Comparison of ENCODE assay signal across 21 mouse cellular contexts in genomic region chr15:84096051-84096450, GRCm38 (mm10). TPM values are rescaled to one million over a fixed set of nuclear protein-coding genes. Genes with fewer than 3 reads are reported as not detected.
DNase-seq lines count a peak whose midpoint lies in the region; ATAC-seq lines count a peak whose summit lies in the region.
"Had no signal": no experiment of that assay in that cellular context is flagged by ENCODE, and none has a peak within 500 bp of the region (broad histone marks: within the 10 kb centered on the region; RNA-seq: fewer than 3 reads in every experiment).

No protein-coding gene starts in this region.

- no peaks in the 10 kb centered on the region for H3K9me3 ChIP-seq in forebrain, embryonic 15.5 days
- no peaks in the 10 kb centered on the region for H3K9me3 ChIP-seq in forebrain, embryonic 10.5 days
- H3K9me3 ChIP-seq: embryonic facial prominence, embryonic 12.5 days; limb, embryonic 15.5 days; neural tube, embryonic 13.5 days had no signal

- no peak for DNase-seq in forebrain, embryonic 10.5 days (ENCODE audit: extremely low spot score, low spot score)
- DNase-seq in left cerebral cortex, postnatal 4 days, result peak; percentile 90
- DNase-seq in left cerebral cortex, adult 11 months (ENCODE audit: low spot score), result no peak
- peak; percentile 94 to 95 for DNase-seq in cerebellum, postnatal 10 days
- peak; percentile 61 for DNase-seq in gastrocnemius, postnatal 25 days
- no peak for DNase-seq in retina, postnatal 1 day
- DNase-seq: adrenal gland, adult 2 months; heart, postnatal 36 days; kidney, adult 11 months; kidney, postnatal 25 days; layer of hippocampus, postnatal 36 days; lung, adult 2 months had no signal

- H3K36me3 ChIP-seq in forebrain, embryonic 15.5 days, result no peaks in the 10 kb centered on the region
- H3K36me3 ChIP-seq in forebrain, embryonic 10.5 days (replicated peaks), result no peaks in the 10 kb centered on the region
- H3K36me3 ChIP-seq: embryonic facial prominence, embryonic 12.5 days; limb, embryonic 15.5 days; neural tube, embryonic 13.5 days had no signal

- H3K27ac ChIP-seq in forebrain, embryonic 15.5 days (replicated peaks), result peak overlapping the region; percentile 68; the same call in 1 of the 2 replicates
- no peak overlapping the region for H3K27ac ChIP-seq in forebrain, embryonic 10.5 days
- H3K27ac ChIP-seq: embryonic facial prominence, embryonic 12.5 days; limb, embryonic 15.5 days; neural tube, embryonic 13.5 days; stomach, postnatal 0 days had no signal

- no peaks in the 10 kb centered on the region for H3K27me3 ChIP-seq in forebrain, embryonic 15.5 days
- no peaks in the 10 kb centered on the region for H3K27me3 ChIP-seq in forebrain, embryonic 10.5 days (ENCODE audit: poor library complexity, severe bottlenecking)
- H3K27me3 ChIP-seq: embryonic facial prominence, embryonic 12.5 days; limb, embryonic 15.5 days; neural tube, embryonic 13.5 days had no signal

- 73% methylated on average over 8 of the region's 8 CpGs for WGBS in forebrain, embryonic 15.5 days
- WGBS in forebrain, embryonic 10.5 days, result 89% methylated on average over 8 of the region's 8 CpGs

- peak; percentile 73; the same call in 1 of the 2 replicates for ATAC-seq in forebrain, embryonic 15.5 days (replicated peaks)
- ATAC-seq in activated CD4-positive, CD25-positive, alpha-beta regulatory T cell, adult 4 months, result no peak
- ATAC-seq: midbrain, embryonic 16.5 days had no signal

- intact Hi-C loops in left cerebral cortex, postnatal 4 days (cut with DNase I), result no loop called here

- H3K4me1 ChIP-seq in forebrain, embryonic 15.5 days, result peaks cover 16% of the 10 kb centered on the region
- no peaks in the 10 kb centered on the region; the same call in 1 of the 2 replicates for H3K4me1 ChIP-seq in forebrain, embryonic 10.5 days
- H3K4me1 ChIP-seq: embryonic facial prominence, embryonic 12.5 days; limb, embryonic 15.5 days had no signal

- H3K4me2 ChIP-seq in forebrain, embryonic 15.5 days (replicated peaks), result no peak overlapping the region
- H3K4me2 ChIP-seq: embryonic facial prominence, embryonic 12.5 days; limb, embryonic 15.5 days; neural tube, embryonic 13.5 days had no signal

- no peak overlapping the region for H3K4me3 ChIP-seq in forebrain, embryonic 15.5 days
- H3K4me3 ChIP-seq in forebrain, embryonic 10.5 days, result no peak overlapping the region
- H3K4me3 ChIP-seq: embryonic facial prominence, embryonic 12.5 days; limb, embryonic 15.5 days; neural tube, embryonic 13.5 days had no signal

- H3K9ac ChIP-seq in forebrain, embryonic 15.5 days (replicated peaks), result no peak overlapping the region
- H3K9ac ChIP-seq: embryonic facial prominence, embryonic 12.5 days; limb, embryonic 15.5 days; neural tube, embryonic 13.5 days had no signal

RNA-seq across cellular contexts. Expression of gene Sult4a1, which starts 9.5 kb away (rescaled TPM):
- polyA plus RNA-seq in forebrain, embryonic 15.5 days (2015; fragmentation: Nextera tagmentation; extraction: Ambion mirVana), result 76.7 and 76.8 TPM in 2 replicates
- 9.3 and 10.6 TPM in 2 replicates for polyA plus RNA-seq in forebrain, embryonic 10.5 days (2016; fragmentation: Nextera tagmentation; extraction: Ambion mirVana)
- total RNA-seq in left cerebral cortex, postnatal 4 days (2021), result 100 to 1,000 TPM; 171 to 184 TPM
- total RNA-seq in gastrocnemius, postnatal 25 days (2021), result not detected
- polyA plus RNA-seq in activated CD4-positive, CD25-positive, alpha-beta regulatory T cell, adult 4 months (2017; shearing (Covaris generic)), result not detected
- total RNA-seq: megakaryocyte progenitor cell, adult 5-6 weeks had no signal

RNA-seq across cellular contexts. Expression of gene Pnpla5, which starts 26.9 kb away (rescaled TPM):
- polyA plus RNA-seq in forebrain, embryonic 15.5 days (2015; fragmentation: Nextera tagmentation; extraction: Ambion mirVana), result not detected in 2 replicates
- polyA plus RNA-seq in forebrain, embryonic 10.5 days (2016; fragmentation: Nextera tagmentation; extraction: Ambion mirVana), result not detected in 2 replicates
- total RNA-seq in left cerebral cortex, postnatal 4 days (2021), result not detected
- not detected for total RNA-seq in gastrocnemius, postnatal 25 days (2021)
- polyA plus RNA-seq in activated CD4-positive, CD25-positive, alpha-beta regulatory T cell, adult 4 months (2017; shearing (Covaris generic)), result not detected
- total RNA-seq: heart, postnatal 36 days; layer of hippocampus, postnatal 36 days; megakaryocyte progenitor cell, adult 5-6 weeks had no signal
- polyA plus RNA-seq: embryonic facial prominence, embryonic 12.5 days; limb, embryonic 15.5 days; midbrain, embryonic 16.5 days; neural tube, embryonic 13.5 days; spleen, adult 2 months; stomach, postnatal 0 days had no signal

RNA-seq across cellular contexts. Expression of gene Efcab6, which starts 30.9 kb away (rescaled TPM):
- polyA plus RNA-seq in forebrain, embryonic 15.5 days (2015; fragmentation: Nextera tagmentation; extraction: Ambion mirVana), result 3.7 and 4.3 TPM in 2 replicates
- polyA plus RNA-seq in forebrain, embryonic 10.5 days (2016; fragmentation: Nextera tagmentation; extraction: Ambion mirVana), result 0.19 and 0.23 TPM in 2 replicates
- 10 to 100 TPM; 20.4 to 24.1 TPM for total RNA-seq in left cerebral cortex, postnatal 4 days (2021)
- total RNA-seq in gastrocnemius, postnatal 25 days (2021), result 1 to 10 TPM; 3.3 to 5.1 TPM
- not detected for polyA plus RNA-seq in activated CD4-positive, CD25-positive, alpha-beta regulatory T cell, adult 4 months (2017; shearing (Covaris generic))
- total RNA-seq: heart, postnatal 36 days; megakaryocyte progenitor cell, adult 5-6 weeks had no signal
- polyA plus RNA-seq: adrenal gland, adult 2 months; spleen, adult 2 months had no signal

Comparison
In these comparisons a context has a peak if more than half of its experiments do, and no peak if none do; other contexts are left out.
1. DNase-seq: peak in left cerebral cortex, postnatal 4 days (single experiment), cerebellum, postnatal 10 days (2 of 2) and gastrocnemius, postnatal 25 days (single experiment); none in forebrain, embryonic 10.5 days (single experiment), left cerebral cortex, adult 11 months (single experiment) and retina, postnatal 1 day (single experiment).
2. RNA of gene Sult4a1, which starts 9.5 kb away (polyA plus RNA-seq): 76.7 to 76.8 TPM in forebrain, embryonic 15.5 days and 9.3 to 10.6 TPM in forebrain, embryonic 10.5 days; not detected in activated CD4-positive, CD25-positive, alpha-beta regulatory T cell, adult 4 months; every median in the first group is over 10 times any median in the second.